Mouse (Mus musculus) embryonic fibroblast, embryonic 13.5 days (primary cell): Measurements from ENCODE around the gene Tmeff2.

Experiments
- CTCF ChIP-seq: IDR thresholded peaks from 2 replicates; pipeline ENCODE4 v1.5.1; 2011; ENCODE audit warnings: mild to moderate bottlenecking, control low read depth, low read length, moderate library complexity, borderline replicate concordance; ENCODE audit not compliant: insufficient read depth
- POLR2A ChIP-seq: IDR thresholded peaks from 2 replicates; pipeline ENCODE4 v1.6.1; 2011; ENCODE audit warnings: low read depth, mild to moderate bottlenecking, control low read depth, low read length, moderate library complexity

- TF ChIP-seq POLR2A (no peak), CTCF (no peak)
Measured at GRCm38 (mm10) chr1:51069288-51069687, 168.8 kb downstream of the Tmeff2 start.
